Mouse (Mus musculus): ENCODE results near the gene Lrsam1.

The Lrsam1 gene

GRCm38 (mm10) chr2:32966184-32966688, 4.8 kb upstream of the Lrsam1 start:
- no peak for DNase-seq

GRCm38 (mm10) chr2:32965511-32966183, 4.2 kb upstream of the Lrsam1 start:
- DNase-seq: peak; percentile 50

- peak; percentile 29 for DNase-seq
Observed at GRCm38 (mm10) chr2:32964659-32965457, 3.4 kb upstream of the Lrsam1 start.

GRCm38 (mm10) chr2:32963981-32964380, 2.6 kb upstream of the Lrsam1 start:
- DNase-seq: peak; percentile 23

- no peak for DNase-seq
Observed at GRCm38 (mm10) chr2:32963544-32963943, 2.1 kb upstream of the Lrsam1 start.

GRCm38 (mm10) chr2:32962875-32963220, 1.4 kb upstream of the Lrsam1 start:
- peak; percentile 36 for DNase-seq

GRCm38 (mm10) chr2:32962062-32962874, 854 bp upstream of the Lrsam1 start:
- DNase-seq: peak; percentile 43

- peak; percentile 47 for DNase-seq
Observed at GRCm38 (mm10) chr2:32960273-32960672, 1.1 kb downstream of the Lrsam1 start.

GRCm38 (mm10) chr2:32957344-32957743, 4.1 kb downstream of the Lrsam1 start:
- DNase-seq: peak; percentile 35

- DNase-seq: no peak
Observed at GRCm38 (mm10) chr2:32954581-32954980, 6.8 kb downstream of the Lrsam1 start.

GRCm38 (mm10) chr2:32947454-32947853, 14.0 kb downstream of the Lrsam1 start:
- DNase-seq: no peak

GRCm38 (mm10) chr2:32940483-32940882, 20.9 kb downstream of the Lrsam1 start:
- no peak for DNase-seq

GRCm38 (mm10) chr2:32939418-32939817, 22.0 kb downstream of the Lrsam1 start:
- DNase-seq: peak; percentile 62

- DNase-seq: no peak
Observed at GRCm38 (mm10) chr2:32938741-32939140, 22.7 kb downstream of the Lrsam1 start.

- DNase-seq: no peak
Observed at GRCm38 (mm10) chr2:32931730-32932129, 29.7 kb downstream of the Lrsam1 start.

- no peak for DNase-seq
Observed at GRCm38 (mm10) chr2:32928947-32929829, 32.2 kb downstream of the Lrsam1 start.

GRCm38 (mm10) chr2:32928235-32928946, 33.0 kb downstream of the Lrsam1 start:
- peak; percentile 84 for DNase-seq

- no peak for DNase-seq
Observed at GRCm38 (mm10) chr2:32927624-32928234, 33.7 kb downstream of the Lrsam1 start.

GRCm38 (mm10) chr2:32926330-32927075, 34.9 kb downstream of the Lrsam1 start:
- DNase-seq: peak; percentile 44

GRCm38 (mm10) chr2:32924306-32924844, 37.0 kb downstream of the Lrsam1 start:
- DNase-seq: no peak

All from cerebellum, adult 9-10 months (tissue).